Mouse (Mus musculus): Measurements from ENCODE around the gene Ptdss2.

DNA sequence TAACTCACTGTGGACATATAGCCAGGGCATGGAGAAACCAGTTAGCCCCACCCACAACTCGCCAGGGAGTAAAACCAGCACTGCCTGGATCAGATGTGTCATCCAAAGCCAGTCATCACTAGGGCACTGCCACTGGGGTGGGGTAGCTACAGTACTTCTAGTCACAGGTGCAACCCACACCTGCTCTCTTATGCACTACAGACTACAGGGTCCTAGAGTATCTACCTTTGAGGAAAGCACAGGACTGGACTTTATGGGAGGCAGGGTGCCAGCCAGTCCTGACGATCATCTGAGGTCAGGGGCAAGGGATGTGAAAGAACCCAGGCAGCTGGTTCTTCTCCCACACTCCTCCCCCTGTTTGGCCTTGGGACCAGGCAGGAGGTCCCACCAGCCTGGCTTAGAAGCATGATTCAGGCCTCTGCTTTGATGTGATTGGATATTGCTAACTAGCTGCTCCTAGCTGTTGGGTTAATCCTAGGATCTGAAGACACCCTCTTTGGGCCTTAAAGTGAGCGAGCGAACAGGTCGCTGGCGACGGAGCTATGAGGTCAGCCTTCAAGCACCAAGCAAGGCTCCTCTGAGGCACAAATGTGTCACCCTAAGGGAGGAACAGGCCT, 45.8 kb downstream of the Ptdss2 start:
- TF ChIP-seq CTCF (IDR thresholded peaks at IDR 0.05; ENCODE audit: control insufficient read depth, insufficient read depth, low read length) (no peak), POLR2A (IDR thresholded peaks at IDR 0.05; ENCODE audit: borderline replicate concordance, control insufficient read depth, low read depth, low read length) (no peak)
